Mouse (Mus musculus): ENCODE data around the gene Sdhc. TPM values are rescaled to one million over a fixed set of nuclear protein-coding genes. Genes with fewer than 3 reads are reported as not detected.
A peak's percentile ranks its signal among the peaks of the same experiment; 100 is the strongest.
"Not testable (repeated sequence)": the region's sequence is repeated elsewhere in the genome, so short reads cannot be mapped to it uniquely, and the experiment has no call there.

Sdhc gene
- polyA plus RNA-seq, 1 experiment from 2014 or later = 228 TPM

DNA sequence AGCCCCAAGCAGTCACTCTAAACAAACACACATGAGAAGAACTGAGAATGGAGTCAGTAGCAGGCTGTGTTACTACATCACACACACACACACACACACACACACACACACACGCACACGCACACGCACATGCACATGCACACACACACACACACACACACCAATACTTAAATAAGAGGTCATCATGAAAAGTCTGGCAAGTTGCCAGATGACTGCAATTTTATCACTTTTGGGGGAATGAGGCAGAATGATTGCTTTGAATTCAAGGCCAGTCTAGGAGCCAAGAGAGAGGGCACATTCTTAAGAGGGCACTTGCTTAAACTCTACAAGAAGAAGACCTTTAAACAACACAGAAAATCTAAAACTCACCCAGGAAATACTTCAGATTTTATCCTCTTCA is 12.1 kb upstream of the Sdhc start:
- Histone ChIP-seq H3K9me3 (no peaks in the 10 kb centered on the region), H3K27ac (no peak overlapping the region), H3K4me1 (peaks cover 8% of the 10 kb centered on the region; the same call in 1 of the 2 replicates), H3K9ac (no peak overlapping the region), H3K36me3 (no peaks in the 10 kb centered on the region), H3K27me3 (replicated peaks) (peaks cover 33% of the 10 kb centered on the region), H3K4me3 (no peak overlapping the region), H3K4me2 (replicated peaks) (no peak overlapping the region)
- ATAC-seq (ENCODE audit: low FRiP score, low read depth) = no peak
- 84% methylated on average over 3 of the region's 3 CpGs for WGBS

DNA sequence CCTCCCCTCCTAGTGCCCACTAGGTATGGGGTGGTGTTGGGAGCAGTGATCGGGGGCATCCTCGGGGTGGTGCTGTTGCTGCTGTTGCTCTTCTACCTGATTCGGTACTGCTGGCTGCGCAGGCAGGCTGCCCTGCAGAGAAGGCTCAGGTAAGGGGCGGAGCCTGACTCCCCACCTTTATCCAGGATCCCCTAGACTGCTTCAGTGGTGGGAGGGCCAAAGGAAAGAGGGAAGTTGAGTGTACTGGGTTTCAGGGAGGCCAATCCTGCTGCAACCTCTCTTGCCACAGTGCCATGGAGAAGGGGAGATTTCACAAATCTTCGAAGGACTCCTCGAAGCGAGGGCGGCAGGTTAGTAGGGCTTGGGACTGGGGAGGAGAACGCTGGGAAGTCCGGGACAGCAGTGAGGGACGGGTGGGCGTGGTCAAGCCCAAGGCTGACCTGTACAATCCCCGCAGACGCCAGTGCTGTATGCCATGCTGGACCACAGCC is 9.1 kb upstream of the Sdhc start:
- Histone ChIP-seq H3K27me3 (replicated peaks) (peaks cover 33% of the 10 kb centered on the region), H3K4me1 (peaks cover 8% of the 10 kb centered on the region; the same call in 1 of the 2 replicates), H3K4me3 (no peak overlapping the region), H3K36me3 (no peaks in the 10 kb centered on the region), H3K9ac (peak overlapping the region; percentile 38; the same call in 1 of the 2 replicates), H3K4me2 (replicated peaks) (peak overlapping the region; percentile 52), H3K9me3 (no peaks in the 10 kb centered on the region), H3K27ac (no peak overlapping the region)
- no peak for ATAC-seq (ENCODE audit: low FRiP score, low read depth)
- 4% methylated on average over 15 of the region's 15 CpGs for WGBS

DNA sequence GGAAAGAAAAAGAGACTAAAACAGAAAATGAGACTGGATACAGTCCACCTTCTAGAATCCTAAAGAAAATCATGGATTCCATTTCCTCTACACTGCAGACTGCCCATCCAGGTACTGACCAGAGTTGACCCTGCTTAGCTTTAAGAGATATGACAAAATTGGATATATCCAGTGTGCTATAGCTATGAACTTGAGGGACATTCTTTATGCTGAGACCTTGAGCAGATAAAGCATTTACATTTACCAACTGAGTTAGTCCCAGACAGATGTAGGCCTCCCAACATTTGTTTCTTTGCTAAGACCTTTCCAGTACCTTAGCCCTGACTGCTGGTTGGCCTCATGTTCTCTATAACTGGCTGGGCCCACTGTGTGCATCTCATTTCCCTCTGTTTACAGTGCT is 7.6 kb upstream of the Sdhc start:
- Histone ChIP-seq H3K4me1 (peaks cover 8% of the 10 kb centered on the region; the same call in 1 of the 2 replicates), H3K36me3 (no peaks in the 10 kb centered on the region), H3K9me3 (no peaks in the 10 kb centered on the region), H3K27ac (no peak overlapping the region), H3K27me3 (replicated peaks) (peaks cover 33% of the 10 kb centered on the region), H3K9ac (no peak overlapping the region), H3K4me3 (no peak overlapping the region), H3K4me2 (replicated peaks) (no peak overlapping the region)
- no peak for ATAC-seq (ENCODE audit: low FRiP score, low read depth)

DNA sequence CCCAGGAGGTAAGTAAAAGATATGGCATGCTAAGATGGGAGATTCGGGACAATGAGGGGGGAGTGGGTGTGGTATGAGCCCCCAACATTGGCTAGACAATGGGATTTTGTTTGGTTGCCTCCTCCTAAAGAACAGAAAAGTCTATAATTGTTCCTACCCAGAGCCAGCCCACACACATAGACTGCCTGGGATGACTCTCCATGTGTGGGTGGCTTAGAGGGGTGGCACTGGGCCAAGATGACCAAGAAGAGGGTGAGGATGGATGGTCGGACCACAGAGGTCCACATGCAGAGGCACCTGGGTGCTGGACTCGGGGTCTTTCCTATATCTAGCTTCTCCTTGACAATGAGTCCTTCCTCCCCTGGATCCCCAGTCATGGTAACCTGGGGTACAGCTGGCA is 6.2 kb upstream of the Sdhc start:
- no peak for ATAC-seq (ENCODE audit: low FRiP score, low read depth)
- H3K9ac ChIP-seq = no peak overlapping the region
- no peaks in the 10 kb centered on the region for H3K36me3 ChIP-seq
- no peak overlapping the region for H3K4me3 ChIP-seq
- H3K4me2 ChIP-seq (replicated peaks) = no peak overlapping the region
- peaks cover 8% of the 10 kb centered on the region; the same call in 1 of the 2 replicates for H3K4me1 ChIP-seq
- peaks cover 32% of the 10 kb centered on the region for H3K27me3 ChIP-seq (replicated peaks)
- H3K9me3 ChIP-seq = no peaks in the 10 kb centered on the region
- WGBS = 76% methylated on average over 3 of the region's 3 CpGs
- H3K27ac ChIP-seq = no peak overlapping the region

GRCm38 (mm10) chr1:171151966-171152365 is 1.6 kb upstream of the Sdhc start:
- H3K9me3 ChIP-seq = no peaks in the 10 kb centered on the region
- no peak for ATAC-seq (ENCODE audit: low FRiP score, low read depth)
- WGBS = 85% methylated on average over 4 of the region's 4 CpGs
- H3K27ac ChIP-seq = no peak overlapping the region
- no peak overlapping the region for H3K4me3 ChIP-seq
- peaks cover 13% of the 10 kb centered on the region for H3K4me1 ChIP-seq
- H3K9ac ChIP-seq = no peak overlapping the region
- H3K4me2 ChIP-seq (replicated peaks) = no peak overlapping the region
- H3K36me3 ChIP-seq = no peaks in the 10 kb centered on the region
- H3K27me3 ChIP-seq (replicated peaks) = no peaks in the 10 kb centered on the region

DNA sequence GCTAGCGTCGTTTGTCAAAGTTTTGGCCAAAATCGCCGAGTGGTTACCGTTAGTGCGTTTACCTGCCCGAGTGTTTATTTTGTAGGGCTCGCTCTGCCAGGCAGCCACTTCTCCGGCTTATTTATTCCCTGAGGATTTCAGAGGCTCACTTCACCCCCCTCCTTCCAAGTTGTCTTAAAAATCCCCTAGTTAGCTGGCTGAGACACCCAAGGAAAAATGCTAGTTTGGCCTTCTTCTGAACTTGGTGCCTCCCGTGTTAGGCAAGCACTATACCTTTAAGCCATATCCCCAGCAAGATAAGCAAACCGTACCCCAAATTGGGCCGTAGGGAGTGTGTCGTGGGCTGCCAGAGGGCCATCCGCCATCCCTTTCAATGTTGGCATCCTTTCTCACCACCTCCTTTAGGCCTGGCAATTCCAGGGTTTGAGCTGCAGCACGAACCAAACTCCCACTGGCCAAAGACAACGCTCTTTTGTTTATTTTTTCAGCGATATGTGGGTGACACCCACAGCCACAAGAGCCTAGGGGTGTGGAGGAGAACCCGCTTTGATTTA is 512 bp upstream of the Sdhc start:
- Histone ChIP-seq H3K4me3 (peak overlapping the region; percentile 85), H3K9ac (peak overlapping the region; percentile 43; the same call in 1 of the 2 replicates), H3K4me2 (replicated peaks) (peak overlapping the region; percentile 78), H3K4me1 (peaks cover 13% of the 10 kb centered on the region), H3K36me3 (0 out of 2 replicates have a peak, but pooled peaks cover 1% of the 10 kb centered on the region), H3K27me3 (replicated peaks) (no peaks in the 10 kb centered on the region), H3K27ac (no peak overlapping the region), H3K9me3 (no peaks in the 10 kb centered on the region)
- 8% methylated on average over 18 of the region's 18 CpGs for WGBS
- peak; percentile 35; the same call in 1 of the 2 replicates for ATAC-seq (ENCODE audit: low FRiP score, low read depth)

- H3K4me3 ChIP-seq; H3K27me3 ChIP-seq (replicated peaks); H3K9me3 ChIP-seq; H3K27ac ChIP-seq; H3K9ac ChIP-seq; ATAC-seq (ENCODE audit: low FRiP score, low read depth); H3K4me2 ChIP-seq (replicated peaks); H3K4me1 ChIP-seq: not testable (repeated sequence)
- 80% methylated on average over 11 of the region's 11 CpGs for WGBS
- H3K36me3 ChIP-seq = peaks cover 57% of the 10 kb centered on the region
Measured at GRCm38 (mm10) chr1:171142981-171143380, 7.4 kb downstream of the Sdhc start.

GRCm38 (mm10) chr1:171137486-171138155 is 12.8 kb downstream of the Sdhc start:
- not testable (repeated sequence) for H3K9ac ChIP-seq; H3K4me2 ChIP-seq (replicated peaks); ATAC-seq (ENCODE audit: low FRiP score, low read depth); H3K27me3 ChIP-seq (replicated peaks); H3K4me1 ChIP-seq; H3K27ac ChIP-seq; H3K9me3 ChIP-seq; H3K4me3 ChIP-seq
- 82% methylated on average over 8 of the region's 8 CpGs for WGBS
- peaks cover 81% of the 10 kb centered on the region for H3K36me3 ChIP-seq

- Histone ChIP-seq H3K4me1 (no peaks in the 10 kb centered on the region), H3K27me3 (replicated peaks) (no peaks in the 10 kb centered on the region), H3K9me3 (no peaks in the 10 kb centered on the region), H3K4me2 (replicated peaks) (no peak overlapping the region), H3K27ac (no peak overlapping the region), H3K9ac (no peak overlapping the region), H3K4me3 (no peak overlapping the region), H3K36me3 (peaks cover 69% of the 10 kb centered on the region)
- ATAC-seq (ENCODE audit: low FRiP score, low read depth) = no peak
- 93% methylated on average over 2 of the region's 2 CpGs for WGBS
Measured at GRCm38 (mm10) chr1:171135600-171135999, 14.8 kb downstream of the Sdhc start.

GRCm38 (mm10) chr1:171130971-171131370 is 19.4 kb downstream of the Sdhc start:
- 96% methylated on average over 1 of the region's 1 CpGs for WGBS
- Histone ChIP-seq H3K36me3 (peaks cover 61% of the 10 kb centered on the region), H3K9me3 (no peaks in the 10 kb centered on the region)

GRCm38 (mm10) chr1:171129251-171129650 is 21.2 kb downstream of the Sdhc start:
- no peak overlapping the region for H3K9ac ChIP-seq
- H3K36me3 ChIP-seq = peaks cover 44% of the 10 kb centered on the region
- 62% methylated on average over 7 of the region's 7 CpGs for WGBS
- H3K4me2 ChIP-seq (replicated peaks) = no peak overlapping the region
- no peaks in the 10 kb centered on the region for H3K4me1 ChIP-seq
- ATAC-seq (ENCODE audit: low FRiP score, low read depth) = no peak
- no peaks in the 10 kb centered on the region for H3K27me3 ChIP-seq (replicated peaks)
- H3K27ac ChIP-seq = no peak overlapping the region
- H3K9me3 ChIP-seq = no peaks in the 10 kb centered on the region
- no peak overlapping the region for H3K4me3 ChIP-seq

More at GRCm38 (mm10) chr1:171130971-171131370, 19.4 kb downstream of the Sdhc start:
- H3K27me3 ChIP-seq (replicated peaks) = no peaks in the 10 kb centered on the region
- no peak overlapping the region for H3K9ac ChIP-seq
- H3K4me2 ChIP-seq (replicated peaks) = no peak overlapping the region
- H3K4me3 ChIP-seq = no peak overlapping the region
- no peak for ATAC-seq (ENCODE audit: low FRiP score, low read depth)
- H3K4me1 ChIP-seq = no peaks in the 10 kb centered on the region
- no peak overlapping the region for H3K27ac ChIP-seq

DNA sequence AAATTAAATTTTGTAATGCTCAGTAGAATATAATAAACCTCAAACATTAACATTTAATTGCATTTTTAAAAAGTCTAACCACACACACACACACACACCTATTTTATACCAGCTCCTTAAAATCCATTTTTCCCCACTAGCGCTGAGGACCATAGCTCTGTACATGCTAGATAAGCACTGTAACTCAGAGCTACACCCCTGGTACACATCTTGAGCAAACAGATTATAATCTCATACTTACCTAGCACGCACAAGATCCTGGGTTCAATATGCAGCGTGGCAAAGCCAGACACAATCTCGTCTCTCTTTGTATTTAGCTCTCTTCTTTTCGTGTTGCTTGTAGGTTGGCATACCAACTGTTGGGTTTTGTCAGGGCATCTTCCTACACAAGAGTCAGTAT is 26.0 kb downstream of the Sdhc start:
- 91% methylated on average over 5 of the region's 5 CpGs for WGBS
- no peaks in the 10 kb centered on the region for H3K27me3 ChIP-seq (replicated peaks)
- ATAC-seq (ENCODE audit: low FRiP score, low read depth) = no peak
- no peak overlapping the region for H3K4me3 ChIP-seq
- H3K36me3 ChIP-seq = peaks cover 16% of the 10 kb centered on the region
- no peaks in the 10 kb centered on the region for H3K9me3 ChIP-seq
- no peak overlapping the region for H3K4me2 ChIP-seq (replicated peaks)
- H3K4me1 ChIP-seq = no peaks in the 10 kb centered on the region
- H3K27ac ChIP-seq = no peak overlapping the region
- no peak overlapping the region for H3K9ac ChIP-seq

GRCm38 (mm10) chr1:171122932-171123331 is 27.5 kb downstream of the Sdhc start:
- no peak for ATAC-seq (ENCODE audit: low FRiP score, low read depth)
- no peak overlapping the region for H3K9ac ChIP-seq
- H3K36me3 ChIP-seq = peaks cover 3% of the 10 kb centered on the region
- no peak overlapping the region for H3K4me3 ChIP-seq
- no peak overlapping the region for H3K27ac ChIP-seq
- no peak overlapping the region for H3K4me2 ChIP-seq (replicated peaks)
- whole genome bisulfite sequencing = 38% methylated on average over 7 of the region's 7 CpGs
- no peaks in the 10 kb centered on the region for H3K4me1 ChIP-seq
- no peaks in the 10 kb centered on the region for H3K27me3 ChIP-seq (replicated peaks)
- no peaks in the 10 kb centered on the region for H3K9me3 ChIP-seq
